Mouse (Mus musculus) embryonic fibroblast, embryonic 13.5 days (primary cell): ENCODE data around the gene Pnkd.

Experiments used
- CTCF ChIP-seq: IDR thresholded peaks from 2 replicates; pipeline ENCODE4 v1.5.1; 2011; ENCODE audit warnings: mild to moderate bottlenecking, control low read depth, low read length, moderate library complexity, borderline replicate concordance; ENCODE audit not compliant: insufficient read depth
- POLR2A ChIP-seq: IDR thresholded peaks from 2 replicates; pipeline ENCODE4 v1.6.1; 2011; ENCODE audit warnings: low read depth, mild to moderate bottlenecking, control low read depth, low read length, moderate library complexity

GRCm38 (mm10) chr1:74285212-74286010, 681 bp downstream of the Pnkd start:
- TF ChIP-seq POLR2A, result no peak
- TF ChIP-seq CTCF, result no peak
